Mouse (Mus musculus) adrenal gland, postnatal 14 days (tissue): ENCODE results near the gene Slc22a23. TPM values are rescaled to one million over a fixed set of nuclear protein-coding genes. Genes with fewer than 3 reads are reported as not detected.

Experiments used
- DNase-seq: peaks from one replicate; pipeline ENCODE4 v3.0.0; 2021; ENCODE audit warnings: mixed read lengths
- total RNA-seq: library from RNA; stranded (reverse); gene quantifications from 2 replicates; pipeline ENCODE4 v1.2.3, GENCODE M21; 2021

The Slc22a23 gene
- total RNA-seq, 1 experiment from 2014 or later = 11.3 TPM

DNA sequence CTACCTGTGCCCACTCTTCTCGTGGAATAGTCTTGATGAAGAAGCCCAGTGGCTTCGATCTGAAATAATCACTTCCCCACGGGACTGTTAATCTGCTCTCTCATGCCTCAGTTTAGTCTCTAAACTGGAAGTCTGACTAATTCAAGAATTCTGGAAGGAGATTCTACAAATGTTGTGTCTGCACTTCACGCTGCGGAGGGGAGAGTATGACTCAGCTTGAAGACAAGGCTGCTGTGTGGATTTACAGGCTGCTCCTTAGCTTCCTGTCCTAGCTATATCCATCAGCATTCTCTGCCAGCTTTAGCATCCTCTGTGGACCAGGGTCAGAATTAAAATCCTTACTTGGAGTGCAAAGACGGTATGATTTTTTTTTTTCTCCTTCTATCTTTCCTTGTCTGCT is 112.0 kb downstream of the Slc22a23 start:
- no peak for DNase-seq

DNA sequence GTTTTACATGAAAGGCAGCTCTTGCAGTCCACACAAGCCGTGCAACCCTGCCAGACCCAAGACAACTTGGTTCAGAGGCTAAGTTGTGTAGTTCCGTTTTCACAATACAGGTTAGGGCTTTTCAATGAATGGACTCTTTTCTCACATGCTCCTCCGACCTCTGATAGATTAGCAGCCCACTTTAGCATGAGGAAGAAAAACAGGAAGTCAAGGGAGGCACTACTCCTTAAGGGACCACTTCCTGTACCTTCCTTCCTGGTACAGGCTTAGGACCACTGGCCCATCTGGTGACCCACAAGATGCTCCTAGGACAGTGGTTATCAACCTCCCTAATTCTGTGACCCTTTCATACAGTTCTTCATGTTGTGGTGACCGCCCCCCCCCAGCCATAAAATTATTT is 116.1 kb downstream of the Slc22a23 start:
- no peak for DNase-seq

DNA sequence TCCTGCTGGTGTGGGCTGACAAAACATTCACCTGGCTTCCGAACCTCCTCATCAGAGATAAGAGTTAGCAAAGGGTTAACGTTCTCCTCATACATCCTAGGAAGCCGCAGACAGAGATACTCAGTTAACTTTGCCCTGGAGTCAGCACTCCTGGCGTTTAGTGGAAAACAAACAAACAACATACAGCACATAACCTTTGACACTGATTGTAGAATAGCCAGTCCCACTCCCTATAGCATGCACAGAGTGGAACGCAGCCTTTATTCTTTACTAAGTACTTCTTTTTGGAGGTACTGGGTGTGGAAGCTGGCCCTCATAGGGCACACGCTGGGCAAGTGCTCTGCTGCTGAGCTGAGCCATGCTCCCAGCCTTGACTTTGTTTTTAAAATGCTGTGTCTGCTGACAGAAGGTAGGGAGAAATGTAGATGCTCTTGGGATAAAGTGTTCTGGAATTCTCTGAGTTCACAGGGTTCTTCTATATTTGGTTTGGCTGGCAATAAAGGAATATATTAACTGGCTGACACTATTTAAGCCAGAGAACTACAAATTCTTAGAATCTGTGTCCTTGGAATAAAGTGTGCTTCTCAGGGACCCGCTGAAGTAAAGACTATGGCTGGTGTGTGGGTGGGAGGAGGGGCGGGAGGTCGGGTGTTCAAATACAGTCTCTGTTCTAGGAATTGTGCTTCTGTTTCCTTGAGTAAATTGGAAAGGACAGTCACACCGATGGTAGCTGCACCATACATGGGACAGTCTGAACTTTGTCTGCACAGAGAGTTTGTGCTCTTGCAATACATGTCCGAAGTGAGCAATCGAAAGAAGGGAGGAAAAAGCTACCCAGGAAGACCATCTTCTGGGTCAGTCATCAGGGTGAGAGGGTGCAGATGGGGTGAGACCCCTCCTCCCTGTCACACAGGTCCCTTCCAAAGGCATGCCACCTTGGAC is 117.0 kb downstream of the Slc22a23 start:
- DNase-seq = no peak

DNA sequence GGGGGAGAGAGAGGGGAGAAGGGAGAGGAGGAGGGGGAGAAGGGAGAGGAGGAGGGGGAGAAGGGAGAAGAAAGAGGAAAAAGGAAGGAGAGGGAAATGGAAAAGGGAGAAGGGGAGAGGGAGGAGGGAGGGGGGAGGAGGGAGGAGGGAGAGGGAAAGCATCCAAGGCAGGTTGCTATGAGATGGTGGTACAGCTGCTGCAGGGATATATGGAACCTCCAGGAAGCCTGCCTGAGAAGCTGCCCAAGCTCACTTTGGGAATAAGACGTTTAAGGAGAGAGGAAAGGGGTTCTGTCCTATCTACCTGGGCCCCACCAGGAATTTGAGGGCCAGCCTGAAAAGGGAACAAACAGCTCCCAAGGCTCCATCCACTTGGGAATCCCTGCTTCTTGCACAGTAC is 118.0 kb downstream of the Slc22a23 start:
- no peak for DNase-seq

DNA sequence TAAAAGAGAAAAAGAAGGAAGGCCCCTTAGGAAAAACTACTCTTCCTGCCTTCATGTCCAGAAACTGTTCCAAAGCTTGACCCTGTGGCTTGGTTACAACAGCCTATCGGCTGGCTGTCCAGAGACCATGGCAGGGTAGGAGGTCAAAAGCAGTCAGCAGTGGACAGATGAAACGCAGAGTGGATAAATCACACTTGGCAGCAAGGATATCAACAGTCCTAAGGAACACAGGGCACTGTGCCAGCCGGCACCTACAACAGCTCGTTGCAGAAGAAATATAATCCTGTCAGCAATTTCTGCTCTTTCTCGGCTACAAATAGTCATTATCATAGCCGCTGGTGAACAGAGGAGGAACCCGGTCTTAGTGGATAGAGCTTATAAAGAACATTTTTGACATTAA is 122.0 kb downstream of the Slc22a23 start:
- DNase-seq = peak; percentile 80

DNA sequence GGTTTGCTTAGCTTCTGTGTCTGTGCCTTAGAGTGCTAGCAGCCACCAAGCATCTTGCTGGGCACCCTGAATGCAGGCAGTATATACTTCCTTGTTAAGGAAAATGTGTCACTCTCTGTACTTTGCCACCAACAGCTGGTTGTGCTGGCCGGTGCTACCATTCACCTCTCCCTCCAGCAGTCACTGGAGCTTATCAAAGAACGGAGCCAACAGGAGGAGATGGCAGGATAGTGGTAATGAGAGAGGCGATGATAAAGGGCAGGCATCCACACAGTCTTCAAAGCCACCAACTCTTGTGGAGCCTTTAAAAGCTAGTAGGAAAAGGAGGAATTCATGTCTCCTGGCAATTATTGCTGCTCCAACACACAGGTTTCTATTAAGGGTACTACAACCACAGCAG is 125.3 kb downstream of the Slc22a23 start:
- no peak for DNase-seq

DNA sequence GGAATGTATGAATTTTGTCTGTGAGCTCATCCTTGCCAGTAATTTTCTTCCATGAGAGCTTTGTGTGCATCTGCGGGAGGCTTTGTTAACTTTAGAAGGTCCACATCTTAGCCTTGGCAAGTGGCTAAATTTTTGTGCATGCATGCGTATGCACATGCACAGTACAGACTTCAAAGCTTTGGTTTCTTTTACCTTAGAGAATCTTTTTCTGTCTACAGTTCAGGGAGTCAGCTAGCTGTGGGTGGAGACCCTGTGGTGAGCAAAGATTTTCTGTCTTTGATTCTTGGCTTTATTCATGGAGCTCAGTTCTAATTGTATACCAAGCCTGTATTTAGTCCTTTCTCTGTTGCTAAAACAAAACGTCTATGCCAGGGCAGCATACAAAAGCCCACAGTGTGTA is 126.2 kb downstream of the Slc22a23 start:
- no peak for DNase-seq

DNA sequence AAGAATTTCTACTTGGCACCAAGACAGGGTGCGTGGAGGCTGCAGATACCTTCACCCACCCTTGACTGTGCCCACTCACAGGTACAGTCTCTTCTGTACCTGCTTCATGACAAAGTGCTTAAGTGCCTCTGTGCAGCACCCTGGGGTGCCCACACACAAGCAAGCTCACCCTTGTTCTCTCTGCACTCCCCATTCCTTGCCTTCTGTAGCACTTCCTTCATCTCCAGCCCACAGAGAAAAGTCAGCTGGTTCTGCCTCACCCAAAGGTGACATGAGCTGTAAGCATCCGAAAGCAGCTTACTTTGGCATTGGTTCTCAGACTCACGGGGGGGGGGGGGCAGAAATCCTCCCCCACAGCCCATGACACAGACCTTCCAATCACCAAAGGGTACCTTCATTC is 130.1 kb downstream of the Slc22a23 start:
- no peak for DNase-seq

DNA sequence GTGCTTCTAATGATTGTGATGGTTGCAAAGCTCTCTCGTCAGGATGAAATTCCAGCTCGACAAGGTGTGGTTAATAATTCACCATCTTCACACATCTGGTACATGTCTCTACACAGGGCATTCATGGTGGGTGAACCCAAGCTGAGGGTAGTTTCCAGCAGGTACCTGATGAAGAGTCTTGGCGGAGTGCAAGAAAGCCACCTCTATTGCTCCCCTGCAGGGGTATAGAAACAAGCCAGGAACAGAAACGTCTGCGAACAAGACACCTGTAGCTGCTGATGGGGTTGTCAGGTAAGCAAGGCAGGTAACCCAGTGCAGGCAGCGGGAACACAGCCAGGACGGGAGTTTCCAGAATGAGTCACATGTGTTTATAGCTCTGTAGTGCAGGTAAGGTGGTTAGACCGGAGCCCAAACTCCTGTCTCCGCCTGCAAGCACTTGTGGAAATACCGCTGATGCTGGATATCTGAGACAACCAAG is 132.2 kb downstream of the Slc22a23 start:
- no peak for DNase-seq

DNA sequence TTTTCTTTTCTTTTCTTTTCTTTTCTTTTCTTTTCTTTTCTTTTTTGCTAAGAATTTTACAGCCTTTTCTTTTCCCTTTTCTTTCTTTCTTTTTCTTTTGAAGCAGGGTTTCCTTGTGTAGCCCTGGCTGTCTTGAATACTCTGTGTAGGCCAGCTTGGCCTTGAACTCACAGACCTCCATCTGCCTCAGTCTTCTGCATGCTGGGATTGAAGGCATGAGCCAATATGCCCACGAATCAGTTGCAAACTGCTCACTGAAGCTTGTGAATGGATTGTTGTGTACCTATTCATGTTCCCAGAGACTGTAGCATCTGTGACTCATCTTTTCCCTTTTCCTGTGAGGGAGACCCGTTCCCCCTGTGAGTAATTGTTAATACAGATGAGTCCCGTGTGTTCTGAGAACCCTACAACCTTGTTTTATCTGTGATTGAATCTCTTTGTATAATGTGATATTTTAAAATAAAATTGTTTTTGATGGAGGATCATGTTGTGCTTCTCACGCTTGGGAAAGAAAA is 133.7 kb downstream of the Slc22a23 start:
- no peak for DNase-seq

DNA sequence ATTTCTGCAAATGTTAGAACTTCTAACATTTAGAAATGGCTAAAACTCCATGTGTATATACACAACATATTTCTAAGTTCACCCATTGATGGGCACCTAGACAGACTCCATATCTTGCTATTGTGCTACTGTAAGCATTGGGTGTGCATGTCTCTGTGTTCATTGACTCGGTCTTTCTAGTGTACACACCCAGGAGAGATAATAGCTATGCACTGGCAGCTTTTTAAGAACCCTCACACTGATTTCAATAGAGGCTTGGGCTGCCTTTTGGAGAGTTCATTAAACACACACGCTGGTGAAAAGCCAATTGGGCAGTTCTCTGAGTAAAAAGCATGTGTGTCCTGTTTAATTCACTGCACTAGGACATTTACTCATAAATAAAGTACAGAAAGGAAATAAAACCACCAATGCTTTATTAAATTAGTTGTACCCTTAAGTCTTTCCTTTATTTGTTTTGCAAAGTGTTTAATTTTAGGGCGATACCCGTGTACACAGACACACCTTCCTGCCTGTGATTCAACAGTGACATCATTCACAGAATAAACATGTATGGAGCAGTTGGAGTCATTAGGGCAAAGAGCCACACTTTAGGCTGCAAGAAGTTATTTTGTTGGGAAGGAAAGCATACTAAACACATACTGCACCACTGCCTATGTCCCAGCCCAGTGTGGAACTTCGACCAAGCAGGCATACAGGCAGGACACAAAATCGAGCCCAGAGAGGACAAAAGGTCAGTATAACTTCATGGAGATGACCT is 137.1 kb downstream of the Slc22a23 start:
- no peak for DNase-seq

DNA sequence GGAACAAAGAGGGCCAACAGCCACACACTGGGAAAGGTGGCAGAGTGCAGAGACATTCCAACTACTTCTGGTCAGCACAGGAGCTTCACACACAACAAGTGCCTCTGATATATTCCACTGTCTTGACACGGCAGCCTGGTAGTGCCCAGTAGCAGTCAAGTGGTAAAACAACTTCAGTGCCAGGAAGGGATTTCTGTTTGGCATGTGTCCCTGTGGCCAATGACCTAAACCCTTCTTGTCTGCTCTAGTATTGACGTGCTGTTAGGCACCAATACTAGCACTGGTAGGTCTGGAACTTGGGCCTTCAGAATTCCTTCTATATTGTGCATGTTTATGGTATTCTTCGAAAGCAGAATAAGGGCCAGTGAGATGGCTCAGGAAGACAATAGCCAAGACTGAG is 139.8 kb downstream of the Slc22a23 start:
- no peak for DNase-seq

DNA sequence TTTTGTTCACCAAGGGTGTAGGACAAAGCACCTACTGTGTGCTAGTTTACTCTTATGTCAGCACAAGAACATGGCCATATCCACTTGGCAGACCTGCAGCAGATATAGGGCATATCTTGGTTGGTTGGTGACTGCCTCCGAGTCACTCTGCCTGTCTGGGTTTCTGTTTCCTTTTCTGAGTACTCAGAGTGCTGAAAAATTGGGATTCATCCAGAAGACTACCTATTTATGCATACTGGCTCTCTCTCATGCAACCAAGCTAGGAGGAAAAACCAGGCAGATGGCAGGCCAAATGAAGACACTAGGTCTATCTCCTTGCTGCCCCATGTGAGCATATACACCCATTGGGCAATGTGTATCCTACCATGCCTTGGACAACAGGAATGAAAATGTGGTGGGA is 149.3 kb downstream of the Slc22a23 start:
- no peak for DNase-seq

DNA sequence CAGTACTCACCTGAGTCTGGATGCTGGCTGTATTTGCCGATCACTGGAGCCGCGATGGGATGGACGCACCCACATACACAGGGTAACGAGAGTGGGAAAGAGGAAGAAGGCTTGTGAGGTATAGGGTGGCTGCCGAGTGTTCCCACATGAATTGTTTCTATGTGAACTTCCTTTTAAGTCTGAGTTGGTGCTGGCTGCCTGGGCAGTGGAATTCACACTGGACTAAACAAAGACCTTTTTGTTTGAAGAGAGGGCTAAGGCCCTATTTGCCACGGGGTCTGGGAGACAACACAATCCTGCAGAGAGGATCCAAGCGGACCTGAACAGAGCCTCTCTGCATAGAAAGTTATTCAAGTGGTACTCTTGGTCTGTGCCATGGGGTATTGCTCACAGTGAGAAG is 151.6 kb downstream of the Slc22a23 start:
- DNase-seq = no peak

DNA sequence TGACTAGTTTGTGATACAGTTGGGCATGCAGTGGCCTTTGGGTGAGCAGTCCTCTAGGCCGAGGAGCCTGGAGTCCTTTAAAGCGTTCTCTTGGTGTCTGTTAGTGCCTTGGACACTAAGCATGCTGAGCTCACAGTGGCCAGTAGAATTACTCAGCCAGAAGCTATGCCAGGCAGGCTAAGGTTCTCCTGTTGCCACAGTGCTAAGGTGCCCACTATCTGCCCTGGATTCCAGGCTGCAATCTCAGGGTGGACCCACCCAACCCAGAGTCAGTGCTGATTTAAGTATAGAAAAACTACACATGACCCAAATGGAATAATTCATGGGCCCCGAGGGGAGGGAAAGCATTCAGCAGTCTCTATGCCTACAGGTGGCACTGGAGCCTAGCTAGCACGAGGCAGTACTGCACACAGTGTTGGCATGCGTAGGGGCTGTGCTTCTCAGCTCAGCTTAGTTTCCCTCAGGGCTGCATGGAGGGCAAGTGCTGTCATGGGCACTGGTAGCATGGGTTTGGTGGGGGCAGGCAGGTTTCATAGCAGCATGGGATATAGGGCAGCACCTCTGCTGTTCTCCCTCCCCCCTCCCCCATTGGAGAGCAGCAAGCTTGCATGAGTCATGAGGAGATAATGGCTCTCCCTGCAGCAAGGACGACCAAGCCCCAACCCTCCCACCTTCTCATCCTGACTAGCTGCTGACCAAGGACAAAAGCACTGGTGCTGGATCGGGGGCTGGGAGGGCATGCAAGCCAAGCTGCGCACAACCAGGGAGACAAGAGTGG is 152.4 kb downstream of the Slc22a23 start:
- peak; percentile 80 for DNase-seq

DNA sequence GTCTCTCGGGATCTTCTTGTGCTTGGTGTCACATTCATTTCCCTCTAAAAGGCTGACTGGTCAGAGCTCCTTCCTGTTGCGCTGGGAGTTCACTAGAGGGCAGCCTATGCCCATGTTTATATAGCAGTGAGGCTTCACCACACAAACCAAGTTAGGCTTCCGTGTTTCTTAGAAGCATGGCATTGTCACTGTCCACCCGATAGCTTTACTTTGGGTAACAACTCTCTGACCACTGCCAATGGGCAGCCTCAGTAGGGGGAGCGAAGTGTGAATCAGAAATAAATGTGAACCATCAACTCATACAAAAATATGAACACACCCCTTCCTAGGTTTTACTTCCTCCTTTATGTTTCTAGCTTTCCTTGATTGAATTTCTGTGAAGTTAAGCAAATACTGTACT is 157.4 kb downstream of the Slc22a23 start:
- peak; percentile 80 for DNase-seq

DNA sequence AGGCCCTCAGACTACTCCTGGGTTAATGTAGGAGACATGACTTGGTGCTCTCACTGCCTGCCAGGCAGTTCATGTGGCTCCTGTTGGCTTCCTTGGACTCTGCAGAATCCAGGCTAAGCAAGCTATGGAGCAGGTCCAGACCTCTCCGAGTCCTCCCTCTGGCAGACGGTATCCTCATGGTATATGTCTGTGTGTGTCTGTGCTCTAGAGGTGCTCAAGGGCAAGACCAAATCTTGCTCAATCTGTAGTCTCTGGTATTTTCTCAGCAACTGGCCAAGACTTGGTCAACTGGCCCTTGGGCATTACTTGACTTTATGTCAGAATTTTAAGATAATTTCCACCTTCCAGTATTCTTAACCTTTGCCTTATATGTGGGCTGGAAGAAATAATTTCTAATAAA is 159.6 kb downstream of the Slc22a23 start:
- no peak for DNase-seq

DNA sequence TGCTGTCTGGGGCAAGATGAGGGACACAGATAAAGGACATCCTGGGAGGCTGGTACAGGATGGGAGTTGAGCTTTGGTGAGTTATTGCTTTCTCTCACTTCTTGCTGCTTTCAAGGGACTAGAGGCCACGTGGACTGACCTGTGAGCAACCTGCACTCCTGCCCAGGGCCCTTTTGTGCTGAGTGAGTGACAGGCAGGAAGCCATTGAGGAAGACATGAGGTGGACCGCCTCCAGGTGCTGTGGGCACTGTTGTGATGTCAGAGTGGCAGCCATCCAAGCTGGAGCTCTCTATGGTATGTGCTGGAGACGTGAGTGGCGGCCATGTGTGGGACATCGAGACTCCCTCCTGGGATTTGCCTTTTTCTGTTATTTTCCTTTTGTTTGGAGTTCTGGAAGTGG is 163.4 kb downstream of the Slc22a23 start:
- DNase-seq = no peak

DNA sequence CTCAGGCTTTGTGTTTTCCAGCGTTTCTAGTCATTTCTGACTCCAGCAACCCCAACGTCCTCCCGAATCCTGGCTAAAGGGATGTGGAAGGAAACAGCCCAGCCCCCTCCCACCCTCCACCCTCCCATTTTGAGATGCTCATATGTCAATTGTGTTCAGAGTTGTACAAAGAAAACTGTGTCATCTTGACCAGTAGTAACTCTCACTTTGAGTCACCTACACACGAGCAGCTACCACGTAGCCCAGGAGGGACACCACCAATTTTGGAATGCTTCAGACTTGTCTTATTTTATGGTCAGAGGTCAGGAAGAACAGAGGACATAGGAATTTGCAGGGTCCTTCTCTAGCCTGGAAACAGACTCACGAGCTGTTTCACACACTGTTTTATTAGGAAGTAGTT is 171.0 kb downstream of the Slc22a23 start:
- no peak for DNase-seq

DNA sequence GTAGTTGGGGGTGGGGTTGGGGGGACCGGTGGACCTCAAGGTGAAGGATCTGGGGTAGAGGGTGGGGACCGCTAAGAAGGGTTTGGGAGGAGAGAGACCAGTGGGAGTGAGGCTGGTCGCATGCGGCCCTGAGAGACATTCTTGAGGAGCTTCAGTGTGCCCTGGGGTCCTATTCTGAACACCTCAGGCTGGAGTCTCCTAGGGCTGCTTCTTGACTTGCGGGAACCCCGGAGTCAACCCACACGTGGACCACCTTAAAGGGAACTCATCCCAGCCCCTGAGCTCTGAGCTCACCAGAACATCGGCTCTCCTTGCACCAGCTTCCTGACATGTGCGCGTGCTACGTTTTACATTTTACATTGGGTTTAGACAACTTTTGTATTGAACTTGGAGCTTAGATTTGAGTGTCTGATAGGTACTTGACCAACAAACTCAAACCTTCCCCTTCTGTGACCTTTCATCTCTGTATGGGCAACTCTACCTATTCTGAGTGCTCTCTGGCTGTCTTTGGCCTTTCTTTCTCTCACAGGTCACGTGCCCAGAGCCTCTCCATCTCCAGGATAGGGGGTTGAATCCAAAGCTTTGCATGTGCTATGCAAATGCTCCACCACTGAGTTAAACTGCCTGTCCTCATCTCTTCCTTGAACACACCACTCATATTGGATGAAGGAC is 181.5 kb downstream of the Slc22a23 start:
- no peak for DNase-seq

DNA sequence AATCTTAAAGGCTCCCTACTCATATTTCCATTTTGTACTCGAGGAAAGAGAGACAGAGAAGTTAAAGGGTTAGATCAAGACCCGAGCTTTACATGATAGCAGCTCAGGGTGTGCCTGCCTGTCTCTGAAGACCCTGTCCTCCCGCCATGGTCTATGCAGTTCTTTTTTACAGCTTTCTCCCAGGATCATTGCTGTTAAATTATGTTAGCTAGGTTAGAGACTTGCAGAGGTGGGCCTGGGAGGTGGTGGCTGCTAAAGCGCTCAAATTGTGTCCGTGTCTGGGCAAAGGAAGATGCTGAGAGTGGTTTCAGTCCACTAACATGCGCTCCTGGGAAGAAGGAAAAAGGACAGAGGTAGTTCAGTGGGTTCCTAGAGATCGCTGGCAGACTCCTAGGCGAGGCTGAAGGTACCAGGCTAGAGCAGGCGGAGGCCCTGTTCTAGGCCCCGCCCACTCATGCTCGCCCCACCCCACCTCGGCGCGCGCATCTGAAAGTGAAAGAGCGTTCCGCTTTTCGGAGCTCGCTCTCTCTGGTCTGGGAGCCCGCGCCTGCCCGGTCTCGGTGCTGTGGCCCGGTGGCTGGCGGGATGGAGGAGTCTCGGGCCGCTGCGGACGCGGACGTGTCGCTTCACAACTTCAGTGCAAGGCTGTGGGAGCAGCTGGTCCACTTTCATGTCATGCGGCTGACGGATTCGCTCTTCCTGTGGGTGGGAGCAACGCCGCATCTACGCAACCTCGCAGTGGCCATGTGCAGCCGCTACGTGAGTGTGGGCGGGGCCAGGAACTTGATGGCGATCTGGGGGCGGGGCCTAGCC is 182.3 kb downstream of the Slc22a23 start, which contains the start of gene Psmg4:
Gene Psmg4 (plus strand): TSS at position 474 of the 813 bp plus-strand sequence.
- peak; percentile 97 for DNase-seq
